In genomic region chr1:162294572-162294910, GRCm38 (mm10) we compare ENCODE assay signal across 11 mouse cellular contexts.
A peak's percentile ranks its signal among the peaks of the same experiment; 100 is the strongest.
DNase-seq lines count a peak whose midpoint lies in the region; ATAC-seq and TF ChIP-seq lines count a peak whose summit lies in the region.
"Had no signal": no experiment of that assay in that cellular context is flagged by ENCODE, and none has a peak within 500 bp of the region (broad histone marks: within the 10 kb centered on the region; RNA-seq: fewer than 3 reads in every experiment).

No protein-coding gene starts in this region.

- ATAC-seq in heart, embryonic 14.5 days (ENCODE audit: insufficient number of reproducible peaks, insufficient read depth, low FRiP score, low read depth): no peak
- ATAC-seq in lung, embryonic 14.5 days (ENCODE audit: insufficient read depth): 0 out of 2 replicates have a peak, but pooled peaks have one; percentile 17
- ATAC-seq in embryonic facial prominence, embryonic 15.5 days (ENCODE audit: insufficient number of reproducible peaks, low FRiP score, low TSS enrichment, low read depth): no peak
- ATAC-seq in limb, embryonic 14.5 days (ENCODE audit: low FRiP score, low read depth): peak; percentile 32; the same call in 1 of the 2 replicates

- no peaks in the 10 kb centered on the region for H3K36me3 ChIP-seq in heart, embryonic 14.5 days (ENCODE audit: control insufficient read depth, insufficient read depth, low read length)
- H3K36me3 ChIP-seq in lung, embryonic 14.5 days (ENCODE audit: insufficient read depth): no peaks in the 10 kb centered on the region
- H3K36me3 ChIP-seq in embryonic facial prominence, embryonic 15.5 days: no peaks in the 10 kb centered on the region
- H3K36me3 ChIP-seq in limb, embryonic 14.5 days (ENCODE audit: control insufficient read depth, insufficient read depth, low read length): no peaks in the 10 kb centered on the region

- no peak overlapping the region for H3K4me2 ChIP-seq in heart, embryonic 14.5 days (ENCODE audit: low read length)
- no peak overlapping the region for H3K4me2 ChIP-seq in lung, embryonic 14.5 days
- H3K4me2 ChIP-seq in embryonic facial prominence, embryonic 15.5 days (replicated peaks): no peak overlapping the region
- no peak overlapping the region for H3K4me2 ChIP-seq in limb, embryonic 14.5 days (replicated peaks; ENCODE audit: low read depth, low read length, severe bottlenecking)

- TF ChIP-seq POLR2A in lung, adult 2 months (IDR thresholded peaks at IDR 0.05; ENCODE audit: borderline replicate concordance, extremely low read depth, low read depth, low read length): no peak
- TF ChIP-seq POLR2A in limb, embryonic 14.5 days (IDR thresholded peaks at IDR 0.05; ENCODE audit: borderline replicate concordance, extremely low read depth, insufficient read depth, insufficient read length): no peak

- H3K9ac ChIP-seq in heart, embryonic 14.5 days (ENCODE audit: low read length): no peak overlapping the region
- H3K9ac ChIP-seq in lung, embryonic 14.5 days: no peak overlapping the region
- H3K9ac ChIP-seq in embryonic facial prominence, embryonic 15.5 days: no peak overlapping the region
- no peak overlapping the region for H3K9ac ChIP-seq in limb, embryonic 14.5 days (ENCODE audit: low read depth, low read length, severe bottlenecking)

- peak overlapping the region; percentile 22 to 30; a peak in 2 of 4 replicates for H3K27ac ChIP-seq in heart, embryonic 14.5 days (replicated peaks in 1 of 2; ENCODE audit: control insufficient read depth in 1 of 2, insufficient read depth in 1 of 2, low read depth in 2 of 2, low read length in 2 of 2)
- peak overlapping the region; percentile 26; the same call in 1 of the 2 replicates for H3K27ac ChIP-seq in lung, embryonic 14.5 days (ENCODE audit: low read depth)
- peak overlapping the region; percentile 76 for H3K27ac ChIP-seq in embryonic facial prominence, embryonic 15.5 days (replicated peaks)
- peak overlapping the region; percentile 77 for H3K27ac ChIP-seq in limb, embryonic 14.5 days (replicated peaks; ENCODE audit: low read depth, low read length)

- WGBS in heart, embryonic 14.5 days: 82% methylated on average over 4 of the region's 4 CpGs
- whole genome bisulfite sequencing in lung, embryonic 14.5 days: 55% methylated on average over 4 of the region's 4 CpGs
- WGBS in lung, adult 2 months: 70% methylated on average over 4 of the region's 4 CpGs
- 60% methylated on average over 4 of the region's 4 CpGs for WGBS in embryonic facial prominence, embryonic 15.5 days
- WGBS in limb, embryonic 14.5 days: 64% methylated on average over 4 of the region's 4 CpGs

- no peaks in the 10 kb centered on the region for H3K9me3 ChIP-seq in heart, embryonic 14.5 days (ENCODE audit: control insufficient read depth, low read length)
- H3K9me3 ChIP-seq in lung, embryonic 14.5 days (ENCODE audit: low read depth, low read length): no peaks in the 10 kb centered on the region
- H3K9me3 ChIP-seq in embryonic facial prominence, embryonic 15.5 days (replicated peaks): no peaks in the 10 kb centered on the region
- no peaks in the 10 kb centered on the region for H3K9me3 ChIP-seq in limb, embryonic 14.5 days (ENCODE audit: control insufficient read depth, low read length)
- H3K9me3 ChIP-seq: megakaryocyte, embryonic 14.5 days had no signal

- H3K4me3 ChIP-seq in heart, embryonic 14.5 days (ENCODE audit: control insufficient read depth in 1 of 2, insufficient read depth in 1 of 2, low read depth in 1 of 2, low read length in 2 of 2): no peak overlapping the region
- H3K4me3 ChIP-seq in lung, embryonic 14.5 days (ENCODE audit: low read depth, low read length): no peak overlapping the region
- no peak overlapping the region for H3K4me3 ChIP-seq in lung, adult 2 months (replicated peaks; ENCODE audit: extremely low read depth, low read depth, low read length)
- H3K4me3 ChIP-seq in embryonic facial prominence, embryonic 15.5 days (replicated peaks): no peak overlapping the region
- H3K4me3 ChIP-seq in limb, embryonic 14.5 days (replicated peaks; ENCODE audit: low read length): no peak overlapping the region
- H3K4me3 ChIP-seq: megakaryocyte, embryonic 14.5 days had no signal

- TF ChIP-seq CTCF in lung, embryonic 14.5 days (IDR thresholded peaks at IDR 0.05; ENCODE audit: low read depth): no peak
- TF ChIP-seq CTCF in lung, adult 2 months (IDR thresholded peaks at IDR 0.05; ENCODE audit: insufficient read depth, low read length): no peak

- no peaks in the 10 kb centered on the region; a peak in 1 of 4 replicates for H3K4me1 ChIP-seq in heart, embryonic 14.5 days (ENCODE audit: control insufficient read depth in 2 of 2, insufficient read depth in 2 of 2, low read length in 2 of 2)
- peaks cover 4% of the 10 kb centered on the region; the same call in 1 of the 2 replicates for H3K4me1 ChIP-seq in lung, embryonic 14.5 days (ENCODE audit: insufficient read depth)
- no peaks in the 10 kb centered on the region for H3K4me1 ChIP-seq in lung, adult 2 months (ENCODE audit: control insufficient read depth, insufficient read depth, low read length)
- peaks cover 21% of the 10 kb centered on the region for H3K4me1 ChIP-seq in embryonic facial prominence, embryonic 15.5 days
- peaks cover 18% of the 10 kb centered on the region for H3K4me1 ChIP-seq in limb, embryonic 14.5 days (ENCODE audit: control insufficient read depth, insufficient read depth, low read length)

- no peaks in the 10 kb centered on the region for H3K27me3 ChIP-seq in heart, embryonic 14.5 days (ENCODE audit: control insufficient read depth, insufficient read depth, low read length)
- H3K27me3 ChIP-seq in lung, embryonic 14.5 days (ENCODE audit: insufficient read depth, low read length): no peaks in the 10 kb centered on the region
- H3K27me3 ChIP-seq in embryonic facial prominence, embryonic 15.5 days: no peaks in the 10 kb centered on the region
- no peaks in the 10 kb centered on the region for H3K27me3 ChIP-seq in limb, embryonic 14.5 days (ENCODE audit: control insufficient read depth, insufficient read depth, low read length)
- H3K27me3 ChIP-seq: megakaryocyte, embryonic 14.5 days had no signal

- no peak for DNase-seq in heart, adult 8-10 months (ENCODE audit: low spot score)
- DNase-seq in lung, embryonic 14.5 days: no peak
- no peak for DNase-seq in lung, adult 2 months
- DNase-seq in limb, embryonic 14.5 days (ENCODE audit: low spot score): no peak
- DNase-seq in right cerebral cortex, adult 2 months (ENCODE audit: low spot score in 2 of 2): no peak
- DNase-seq: kidney, postnatal 10 days; right cerebral cortex, postnatal 25 days; thymus, adult 2 months had no signal

Comparison
In these comparisons a context has a peak if more than half of its experiments do, and no peak if none do; other contexts are left out.
1. ATAC-seq: peak in lung, embryonic 14.5 days (single experiment) and limb, embryonic 14.5 days (single experiment); none in heart, embryonic 14.5 days (single experiment) and embryonic facial prominence, embryonic 15.5 days (single experiment).
2. H3K27ac ChIP-seq: peak in every context shown above with its lines; median percentile 77 in limb, embryonic 14.5 days; 76 in embryonic facial prominence, embryonic 15.5 days; 26 in heart, embryonic 14.5 days; 26 in lung, embryonic 14.5 days.